Mouse (Mus musculus): ENCODE measurements around the gene Armc7. TPM values are rescaled to one million over a fixed set of nuclear protein-coding genes. Genes with fewer than 3 reads are reported as not detected.

The Armc7 gene
- total and polyA plus RNA-seq, 3 experiments: 7.5 to 12.5 (median 8.7) TPM

DNA sequence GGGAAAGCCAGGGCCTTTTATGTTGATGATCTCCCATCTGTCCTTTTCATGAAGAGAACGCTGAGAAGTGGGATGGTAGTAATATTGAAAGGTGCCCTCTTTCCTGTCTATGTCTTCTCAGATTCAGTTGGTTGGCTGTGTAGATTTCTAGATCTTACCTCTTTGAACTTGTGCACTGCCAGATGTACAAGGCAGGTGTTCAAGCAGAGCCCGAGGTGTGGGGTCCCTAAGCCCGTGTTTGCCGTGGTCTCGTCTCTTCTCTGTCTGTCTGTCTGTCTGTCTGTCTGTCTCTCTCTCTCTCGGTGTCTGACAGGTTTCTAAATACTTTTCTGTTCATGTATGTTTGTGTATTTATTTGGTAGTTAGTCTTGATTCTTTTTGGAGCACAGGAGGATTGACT lies 49.8 kb upstream of the Armc7 start:
- dilution Hi-C loops (cut with MboI; ENCODE audit: extremely low pct_ligation_motif_present, extremely low pct_unique_long_range_greater_than_20kb, low sequenced_read_pairs): no loop called here
- no peaks in the 10 kb centered on the region for H3K9me3 ChIP-seq (replicated peaks; ENCODE audit: low read length)
- peaks cover 5 to 28% of the 10 kb centered on the region in 2 experiments for H3K4me1 ChIP-seq (ENCODE audit: control insufficient read depth in 1 of 2, insufficient read depth in 2 of 2)
- no peak overlapping the region for H3K9ac ChIP-seq (ENCODE audit: insufficient read depth, low read depth)
- H3K79me2 ChIP-seq (replicated peaks; ENCODE audit: control insufficient read depth, extremely low read depth, insufficient read depth, poor library complexity, severe bottlenecking): no peaks in the 10 kb centered on the region
- no peaks in the 10 kb centered on the region for H3K27me3 ChIP-seq (replicated peaks)
- no peak overlapping the region for H3K4me3 ChIP-seq (replicated peaks in 1 of 3; ENCODE audit: low read depth in 2 of 3, low read length in 2 of 3, poor library complexity in 1 of 3)
- H3K36me3 ChIP-seq (replicated peaks in 1 of 2; ENCODE audit: control insufficient read depth in 1 of 2, insufficient read depth in 1 of 2, low read length in 1 of 2): peaks cover 24 to 77% of the 10 kb centered on the region in 2 experiments
- no peak for DNase-seq (ENCODE audit: extremely low read depth)
- no peak for TF ChIP-seq ZMIZ1 (IDR thresholded peaks at IDR 0.05; ENCODE audit: low read depth, low read length)
- TF ChIP-seq MAZ (IDR thresholded peaks at IDR 0.05; ENCODE audit: low read depth, low read length): no peak
- no peak for TF ChIP-seq POLR2A (IDR thresholded peaks at IDR 0.05; ENCODE audit: low read depth, low read length)
- no peak for TF ChIP-seq TCF12 (IDR thresholded peaks at IDR 0.05; ENCODE audit: low read depth, low read length)
- TF ChIP-seq ZNF384 (IDR thresholded peaks at IDR 0.05; ENCODE audit: low read depth, low read length): no peak
- in situ Hi-C loops (cut with MboI; ENCODE audit: low pct_ligation_motif_present, low pct_unique_long_range_greater_than_20kb, low sequenced_read_pairs): no loop called here
- H3K4me2 ChIP-seq (ENCODE audit: insufficient read depth, low read depth, poor library complexity, severe bottlenecking): no peak overlapping the region
- no peak overlapping the region for H3K27ac ChIP-seq (ENCODE audit: insufficient read depth, low read depth)

DNA sequence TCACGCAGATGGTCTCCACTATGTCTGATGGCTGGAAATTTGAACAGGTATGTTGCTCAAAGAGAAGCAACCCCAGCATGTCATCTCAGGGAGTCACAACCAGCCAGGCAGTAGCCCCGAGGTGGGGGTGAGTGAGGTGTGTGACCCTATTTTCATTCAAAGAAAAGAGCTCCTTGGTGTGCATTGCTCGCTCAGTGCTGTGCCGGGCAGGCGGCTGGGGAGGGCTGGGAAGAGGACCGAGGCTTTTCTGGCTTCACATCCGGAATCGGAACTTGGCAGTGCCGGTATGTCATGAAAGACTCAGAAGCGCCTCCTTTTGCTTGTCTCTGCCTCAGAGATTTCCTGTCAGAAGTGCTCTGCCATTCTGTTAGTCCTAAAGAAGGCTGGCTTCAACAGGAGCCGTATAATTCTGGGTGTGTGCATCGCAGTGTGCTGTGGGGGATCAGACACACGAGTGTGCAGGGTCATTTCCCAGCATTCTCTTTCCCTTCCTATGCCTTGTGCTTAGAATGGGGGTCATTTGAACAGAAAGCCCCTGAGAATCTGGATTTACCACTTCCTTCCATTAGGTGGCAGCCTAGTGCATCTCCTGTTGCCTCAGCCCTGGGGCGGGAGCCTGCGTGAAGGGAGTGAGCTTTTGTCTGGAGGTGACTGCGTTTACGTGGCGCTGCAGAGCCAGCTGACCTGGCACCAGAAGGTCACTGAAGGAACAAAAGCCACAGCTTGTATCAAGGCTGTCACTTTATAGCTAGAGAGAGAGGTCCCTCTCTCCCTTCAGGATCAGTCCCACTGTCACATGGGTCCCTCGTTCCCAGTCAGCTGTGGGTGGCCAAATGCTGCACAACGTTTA lies 47.8 kb upstream of the Armc7 start:
- Histone ChIP-seq H3K4me3 (replicated peaks in 1 of 3; ENCODE audit: low read depth in 2 of 3, low read length in 2 of 3, poor library complexity in 1 of 3) (no peak overlapping the region), H3K36me3 (replicated peaks in 1 of 2; ENCODE audit: control insufficient read depth in 1 of 2, insufficient read depth in 1 of 2, low read length in 1 of 2) (peaks cover 40 to 88% of the 10 kb centered on the region in 2 experiments), H3K27me3 (replicated peaks) (no peaks in the 10 kb centered on the region), H3K27ac (ENCODE audit: insufficient read depth, low read depth) (no peak overlapping the region), H3K4me1 (ENCODE audit: control insufficient read depth in 1 of 2, insufficient read depth in 2 of 2) (peaks cover 2 to 8% of the 10 kb centered on the region in 2 experiments; a peak in 3 of 4 replicates), H3K9ac (ENCODE audit: insufficient read depth, low read depth) (no peak overlapping the region), H3K4me2 (ENCODE audit: insufficient read depth, low read depth, poor library complexity, severe bottlenecking) (no peak overlapping the region), H3K79me2 (replicated peaks; ENCODE audit: control insufficient read depth, extremely low read depth, insufficient read depth, poor library complexity, severe bottlenecking) (no peaks in the 10 kb centered on the region), H3K9me3 (replicated peaks; ENCODE audit: low read length) (no peaks in the 10 kb centered on the region)
- dilution Hi-C loops (cut with MboI; ENCODE audit: extremely low pct_ligation_motif_present, extremely low pct_unique_long_range_greater_than_20kb, low sequenced_read_pairs): no loop called here
- in situ Hi-C loops (cut with MboI; ENCODE audit: low pct_ligation_motif_present, low pct_unique_long_range_greater_than_20kb, low sequenced_read_pairs): no loop called here
- peak; percentile 80 for DNase-seq (ENCODE audit: extremely low read depth)
- TF ChIP-seq MEF2A (IDR thresholded peaks at IDR 0.05; ENCODE audit: borderline replicate concordance, low read depth, low read length) (0 out of 2 replicates have a peak, but pooled peaks have one; percentile 17), POLR2A (IDR thresholded peaks at IDR 0.05; ENCODE audit: low read depth, low read length) (no peak), SMC3 (IDR thresholded peaks at IDR 0.05; ENCODE audit: low read depth, low read length) (peak; percentile 82), ZNF384 (IDR thresholded peaks at IDR 0.05; ENCODE audit: low read depth, low read length) (no peak), SIN3A (IDR thresholded peaks at IDR 0.05; ENCODE audit: low read length) (peak; percentile 51; the same call in 1 of the 2 replicates), NELFE (IDR thresholded peaks at IDR 0.05; ENCODE audit: low read depth, low read length) (no peak; the same call in 1 of the 2 replicates), USF1 (IDR thresholded peaks at IDR 0.05; ENCODE audit: low read depth, low read length) (no peak), USF2 (conservative IDR thresholded peaks at IDR 0.05; ENCODE audit: low read depth, low read length) (no peak), RCOR1 (conservative IDR thresholded peaks at IDR 0.05; ENCODE audit: low read depth, low read length) (no peak), MYC (IDR thresholded peaks at IDR 0.05; ENCODE audit: low read depth, low read length) (peak; percentile 47), RAD21 (IDR thresholded peaks at IDR 0.05; ENCODE audit: low read depth, low read length) (peak; percentile 70), ELF1 (IDR thresholded peaks at IDR 0.05; ENCODE audit: low read depth, low read length) (peak; percentile 26; the same call in 1 of the 2 replicates), HCFC1 (IDR thresholded peaks at IDR 0.05; ENCODE audit: low read depth, low read length) (peak; percentile 49), MAFK (IDR thresholded peaks at IDR 0.05; ENCODE audit: insufficient replicate concordance, low read length) (no peak), ETS1 (conservative IDR thresholded peaks at IDR 0.05; ENCODE audit: low read depth, low read length) (peak; percentile 28; the same call in 1 of the 2 replicates), IRF4 (IDR thresholded peaks at IDR 0.05; ENCODE audit: low read depth, low read length) (peak; percentile 61), CTCF (conservative IDR thresholded peaks at IDR 0.05 in 1 of 2, IDR thresholded peaks at IDR 0.05 in 1 of 2; ENCODE audit: low read depth in 2 of 2, low read length in 2 of 2) (peak; percentile 67 to 88), MAZ (IDR thresholded peaks at IDR 0.05; ENCODE audit: low read depth, low read length) (peak; percentile 72), TCF12 (IDR thresholded peaks at IDR 0.05; ENCODE audit: low read depth, low read length) (0 out of 2 replicates have a peak, but pooled peaks have one; percentile 33), CHD2 (IDR thresholded peaks at IDR 0.05; ENCODE audit: low read length) (no peak)
